In the genomic region with DNA sequence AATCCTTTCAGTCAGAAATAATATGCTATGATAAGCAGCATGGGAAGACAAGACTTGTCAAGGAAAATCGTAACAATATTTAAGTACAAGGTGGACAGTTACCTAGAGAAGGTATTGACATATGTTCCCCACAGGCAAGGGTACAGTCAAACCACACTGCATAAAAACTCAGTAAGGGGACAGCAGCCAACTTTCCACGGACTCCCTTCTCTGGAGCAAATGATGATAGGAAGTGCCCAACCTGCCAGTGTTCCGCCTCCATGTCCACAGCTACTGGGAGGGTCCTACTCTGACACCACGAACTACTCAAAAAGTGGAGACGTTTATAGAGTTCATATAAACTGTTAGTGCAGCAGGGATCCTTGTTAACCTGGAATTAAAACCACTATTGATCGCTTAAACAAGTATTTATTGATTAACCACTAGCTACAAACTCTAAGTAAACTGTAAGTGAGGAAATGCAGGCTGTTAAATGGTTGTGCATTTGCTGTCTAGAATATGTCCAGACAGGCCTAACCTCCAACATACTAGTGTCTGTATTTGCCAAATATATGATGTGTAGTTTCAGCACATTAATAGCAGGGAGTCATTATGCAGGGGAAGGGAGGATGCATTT, we compare ENCODE assay signal across 25 mouse cellular contexts.
"Had no signal": no experiment of that assay in that cellular context is flagged by ENCODE, and none has a peak within 500 bp of the region (broad histone marks: within the 10 kb centered on the region; RNA-seq: fewer than 3 reads in every experiment).

No protein-coding gene starts in this region.

- H3K4me2 ChIP-seq: heart, embryonic 11.5 days; heart, embryonic 13.5 days; heart, embryonic 15.5 days; hindbrain, embryonic 13.5 days; hindbrain, embryonic 15.5 days; limb, embryonic 13.5 days; limb, embryonic 15.5 days; liver, embryonic 13.5 days; liver, embryonic 15.5 days had no signal

- H3K9me3 ChIP-seq: heart, embryonic 13.5 days; heart, embryonic 15.5 days; hindbrain, embryonic 13.5 days; hindbrain, embryonic 15.5 days; kidney, embryonic 15.5 days; limb, embryonic 13.5 days; limb, embryonic 15.5 days; liver, embryonic 13.5 days; liver, embryonic 15.5 days had no signal

- DNase-seq: gastrocnemius, postnatal 10 days; gastrocnemius, postnatal 36 days; heart, postnatal 14 days; heart, postnatal 36 days; kidney, adult 11 months; kidney, adult 2 months; kidney, adult 9 months; kidney, postnatal 14 days; kidney, postnatal 36 days; layer of hippocampus, postnatal 36 days; left cerebral cortex, postnatal 4 days; liver, embryonic 13.5 days; lung, adult 18-20 months had no signal

- H3K4me3 ChIP-seq: heart, embryonic 13.5 days; heart, embryonic 15.5 days; hindbrain, embryonic 13.5 days; hindbrain, embryonic 15.5 days; kidney, embryonic 15.5 days; limb, embryonic 13.5 days; limb, embryonic 15.5 days; liver, embryonic 13.5 days; liver, embryonic 15.5 days had no signal

- ATAC-seq: hindbrain, postnatal 0 days; intestine, embryonic 16.5 days had no signal

- H3K36me3 ChIP-seq: heart, embryonic 13.5 days; heart, embryonic 15.5 days; hindbrain, embryonic 13.5 days; hindbrain, embryonic 15.5 days; kidney, embryonic 15.5 days; limb, embryonic 13.5 days; limb, embryonic 15.5 days; liver, embryonic 13.5 days; liver, embryonic 15.5 days had no signal

- H3K9ac ChIP-seq: heart, embryonic 13.5 days; heart, embryonic 15.5 days; hindbrain, embryonic 13.5 days; hindbrain, embryonic 15.5 days; kidney, embryonic 15.5 days; limb, embryonic 13.5 days; limb, embryonic 15.5 days; liver, embryonic 13.5 days; liver, embryonic 15.5 days had no signal

- H3K27ac ChIP-seq: heart, embryonic 13.5 days; heart, embryonic 15.5 days; hindbrain, embryonic 13.5 days; hindbrain, embryonic 15.5 days; kidney, embryonic 15.5 days; kidney, postnatal 0 days; limb, embryonic 13.5 days; limb, embryonic 15.5 days; liver, embryonic 13.5 days; liver, embryonic 15.5 days had no signal

- H3K27me3 ChIP-seq: heart, embryonic 13.5 days; heart, embryonic 15.5 days; hindbrain, embryonic 13.5 days; hindbrain, embryonic 15.5 days; kidney, embryonic 15.5 days; limb, embryonic 15.5 days; liver, embryonic 13.5 days; liver, embryonic 15.5 days had no signal

- H3K4me1 ChIP-seq: limb, embryonic 13.5 days; liver, embryonic 13.5 days had no signal
